Mouse (Mus musculus): ENCODE measurements around the gene Olfr1002. TPM values are rescaled to one million over a fixed set of nuclear protein-coding genes. Genes with fewer than 3 reads are reported as not detected.
"Not testable (repeated sequence)": the region's sequence is repeated elsewhere in the genome, so short reads cannot be mapped to it uniquely, and the experiment has no call there.

Gene Olfr1002
- polyA plus RNA-seq (2012; rRNA removed): not detected in 2 replicates

DNA sequence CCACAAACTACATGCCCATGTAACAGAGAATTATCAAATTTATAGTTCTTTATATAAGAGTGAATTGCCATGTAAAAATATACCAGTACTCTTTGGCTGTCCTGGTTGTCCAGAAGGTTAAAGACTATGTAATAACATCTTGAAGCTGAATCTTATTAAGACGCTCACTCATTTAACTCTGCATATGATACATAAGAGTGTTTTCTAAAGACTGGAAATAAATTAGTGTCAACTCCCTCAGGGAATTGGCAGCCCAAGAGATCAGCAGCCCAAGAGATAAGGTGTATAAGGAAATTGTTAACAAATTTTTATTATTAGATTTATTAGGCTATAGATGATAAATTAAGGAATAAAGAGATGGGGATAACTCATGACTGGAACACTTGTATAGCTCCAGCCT, at the start of gene Olfr1002:
TSS of gene Olfr1002 (minus strand) at position 101 of the 400 bp plus-strand sequence.
- H3K4me3 ChIP-seq (ENCODE audit: insufficient read depth, low read length): no peak within 1 kb of the TSS
- H3K27ac ChIP-seq (ENCODE audit: insufficient read depth, low read length): no peak within 1 kb of the TSS
- no peaks in the 10 kb centered on the region for H3K4me1 ChIP-seq (ENCODE audit: control insufficient read depth, insufficient read depth, low read length)
- TF ChIP-seq CTCF (IDR thresholded peaks at IDR 0.05; ENCODE audit: extremely low read depth, insufficient read depth, low read length) (no peak), POLR2A (IDR thresholded peaks at IDR 0.05; ENCODE audit: extremely low read depth, insufficient read depth, low read length) (no peak)

- H3K4me1 ChIP-seq (ENCODE audit: control insufficient read depth, insufficient read depth, low read length): no peaks in the 10 kb centered on the region
- TF ChIP-seq POLR2A (IDR thresholded peaks at IDR 0.05; ENCODE audit: extremely low read depth, insufficient read depth, low read length) (no peak), CTCF (IDR thresholded peaks at IDR 0.05; ENCODE audit: extremely low read depth, insufficient read depth, low read length) (no peak)
- no peak within 1 kb of the TSS for H3K27ac ChIP-seq (ENCODE audit: insufficient read depth, low read length)
- H3K4me3 ChIP-seq (ENCODE audit: insufficient read depth, low read length): no peak within 1 kb of the TSS
Observed at GRCm38 (mm10) chr2:85689131-85689530, 38.6 kb upstream of the Olfr1002 start, which contains the start of gene Olfr1008. TSS of gene Olfr1008 (plus strand) at chr2:85689431.

DNA sequence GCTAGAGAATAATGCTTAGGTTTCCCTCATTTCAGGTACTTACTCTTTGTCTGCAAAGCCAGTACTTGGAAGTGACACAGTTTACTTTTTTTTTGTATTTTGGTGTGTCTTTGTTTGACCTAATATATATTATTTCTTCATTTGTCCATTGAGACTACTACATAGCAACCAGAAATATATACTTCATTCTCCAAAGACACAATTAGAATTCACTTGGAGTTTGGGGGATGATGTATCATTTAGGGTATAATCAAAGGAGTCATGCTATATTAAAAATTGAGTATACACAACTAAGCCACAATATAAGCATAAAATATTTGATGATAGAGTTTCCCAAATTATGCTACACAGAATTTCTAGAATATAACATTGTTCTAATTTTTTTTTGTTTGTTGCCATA, 28.2 kb upstream of the Olfr1002 start, which contains the start of gene Olfr1006:
TSS of gene Olfr1006 (minus strand) at position 101 of the 400 bp plus-strand sequence.
- Histone ChIP-seq H3K4me1 (ENCODE audit: control insufficient read depth, insufficient read depth, low read length) (no peaks in the 10 kb centered on the region), H3K27ac (ENCODE audit: insufficient read depth, low read length) (no peak within 1 kb of the TSS), H3K4me3 (ENCODE audit: insufficient read depth, low read length) (no peak within 1 kb of the TSS)
- TF ChIP-seq POLR2A (IDR thresholded peaks at IDR 0.05; ENCODE audit: extremely low read depth, insufficient read depth, low read length) (no peak), CTCF (IDR thresholded peaks at IDR 0.05; ENCODE audit: extremely low read depth, insufficient read depth, low read length) (no peak)

DNA sequence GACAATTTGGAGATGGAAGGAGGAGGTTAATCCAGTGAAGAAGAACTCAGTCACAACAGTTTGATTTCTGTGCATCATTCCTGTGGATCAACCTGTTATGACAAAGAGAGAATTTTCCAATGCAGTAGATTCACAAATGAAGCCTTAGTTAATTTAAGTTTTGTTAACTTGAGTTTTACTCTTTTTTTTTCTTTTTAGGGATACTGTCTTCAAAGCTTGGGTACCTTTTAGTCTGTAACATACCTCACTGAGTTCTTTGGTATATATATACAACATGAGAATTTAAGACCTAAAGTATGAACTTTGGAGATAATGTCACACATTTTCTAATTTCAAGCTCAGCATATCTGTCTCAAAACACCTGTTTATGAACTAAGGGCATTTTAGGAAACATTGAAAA, 13.9 kb upstream of the Olfr1002 start, which contains the start of gene Olfr154:
TSS of gene Olfr154 (minus strand) at position 101 of the 400 bp plus-strand sequence.
- H3K4me3 ChIP-seq (ENCODE audit: insufficient read depth, low read length); H3K4me1 ChIP-seq (ENCODE audit: control insufficient read depth, insufficient read depth, low read length); H3K27ac ChIP-seq (ENCODE audit: insufficient read depth, low read length): not testable (repeated sequence)

DNA sequence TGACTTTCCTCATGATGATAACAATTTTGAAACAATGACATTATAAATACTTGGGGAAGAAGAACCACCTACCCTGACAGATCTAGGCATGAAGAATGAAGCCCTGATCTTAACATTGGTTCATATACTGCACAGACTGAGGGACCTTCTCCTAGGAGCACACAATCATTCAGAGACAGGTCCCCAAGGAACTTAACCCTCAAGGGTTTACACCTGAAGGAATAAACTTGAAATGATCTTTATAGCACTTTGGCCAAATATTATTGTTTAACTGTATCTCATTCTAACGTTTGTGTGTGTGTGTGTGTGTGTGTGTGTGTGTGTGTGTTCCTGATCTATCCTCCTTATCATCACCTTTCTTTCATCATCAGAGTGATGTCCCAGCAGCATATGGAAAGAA, 38.7 kb downstream of the Olfr1002 start, which contains the start of gene Olfr1000:
TSS of gene Olfr1000 (minus strand) at position 101 of the 400 bp plus-strand sequence.
- no peaks in the 10 kb centered on the region for H3K4me1 ChIP-seq (ENCODE audit: control insufficient read depth, insufficient read depth, low read length)
- no peak within 1 kb of the TSS for H3K4me3 ChIP-seq (ENCODE audit: insufficient read depth, low read length)
- no peak within 1 kb of the TSS for H3K27ac ChIP-seq (ENCODE audit: insufficient read depth, low read length)
- TF ChIP-seq CTCF (IDR thresholded peaks at IDR 0.05; ENCODE audit: extremely low read depth, insufficient read depth, low read length): no peak
- TF ChIP-seq POLR2A (IDR thresholded peaks at IDR 0.05; ENCODE audit: extremely low read depth, insufficient read depth, low read length): no peak

Other genes with a start within 250 kb of the Olfr1002 start
- gene Olfr992, start 241.2 kb downstream of the Olfr1002 start, polyA plus RNA-seq (2012; rRNA removed): not detected in 2 replicates
- not detected in 2 replicates for gene Olfr993, start 235.8 kb downstream of the Olfr1002 start, polyA plus RNA-seq (2012; rRNA removed)
- gene Olfr994, start 214.3 kb downstream of the Olfr1002 start, polyA plus RNA-seq (2012; rRNA removed): not detected in 2 replicates
- gene Olfr995, start 207.1 kb downstream of the Olfr1002 start, polyA plus RNA-seq (2012; rRNA removed): not detected in 2 replicates
- 0.06 TPM in 1 of 2 replicates, not detected in the other for gene 4833423E24Rik, start 131.7 kb downstream of the Olfr1002 start, polyA plus RNA-seq (2012; rRNA removed)
- not detected in 2 replicates for gene Olfr996, start 71.5 kb downstream of the Olfr1002 start, polyA plus RNA-seq (2012; rRNA removed)
- not detected in 2 replicates for gene Olfr998, start 61.8 kb downstream of the Olfr1002 start, polyA plus RNA-seq (2012; rRNA removed)
- not detected in 2 replicates for gene Olfr1000, start 38.8 kb downstream of the Olfr1002 start, polyA plus RNA-seq (2012; rRNA removed)
- gene Olfr154, start 13.8 kb upstream of the Olfr1002 start, polyA plus RNA-seq (2012; rRNA removed): not detected in 2 replicates
- not detected in 2 replicates for gene Olfr1006, start 28.1 kb upstream of the Olfr1002 start, polyA plus RNA-seq (2012; rRNA removed)
- gene Olfr1008, start 38.7 kb upstream of the Olfr1002 start, polyA plus RNA-seq (2012; rRNA removed): not detected in 2 replicates
- gene Olfr1009, start 64.7 kb upstream of the Olfr1002 start, polyA plus RNA-seq (2012; rRNA removed): not detected in 2 replicates
- gene Olfr1012, start 112.1 kb upstream of the Olfr1002 start, polyA plus RNA-seq (2012; rRNA removed): not detected in 2 replicates
- not detected in 2 replicates for gene Olfr1013, start 116.4 kb upstream of the Olfr1002 start, polyA plus RNA-seq (2012; rRNA removed)
- not detected in 2 replicates for gene Olfr1014, start 122.0 kb upstream of the Olfr1002 start, polyA plus RNA-seq (2012; rRNA removed)
- gene Olfr1015, start 131.3 kb upstream of the Olfr1002 start, polyA plus RNA-seq (2012; rRNA removed): not detected in 2 replicates
- not detected in 2 replicates for gene Olfr1016, start 151.8 kb upstream of the Olfr1002 start, polyA plus RNA-seq (2012; rRNA removed)
- not detected in 2 replicates for gene Olfr1018, start 167.8 kb upstream of the Olfr1002 start, polyA plus RNA-seq (2012; rRNA removed)
- not detected in 2 replicates for gene Olfr1019, start 194.8 kb upstream of the Olfr1002 start, polyA plus RNA-seq (2012; rRNA removed)
- not detected in 2 replicates for gene Olfr1020, start 196.3 kb upstream of the Olfr1002 start, polyA plus RNA-seq (2012; rRNA removed)
- not detected in 2 replicates for gene Olfr1022, start 217.9 kb upstream of the Olfr1002 start, polyA plus RNA-seq (2012; rRNA removed)
- gene Olfr1023, start 234.9 kb upstream of the Olfr1002 start, polyA plus RNA-seq (2012; rRNA removed): not detected in 2 replicates

Measured in cortical plate, adult 2 months (tissue).